Mouse (Mus musculus) intestine, embryonic 15.5 days (tissue): ENCODE measurements at regions not wholly inside any gene's neighbourhood (a gene's known extent, or its start where the extent isn't known, plus 50 kb on each side); places are given as distances from the start of the nearest gene placed in this dataset.

ENCODE experiments used
- ATAC-seq: fragments of 200-750 bp; cut with Nextera tagmentation; 2 replicates; pipeline ENCODE4 v1.8.0; 2017; ENCODE audit warnings: moderate TSS enrichment, moderate library complexity
- H3K27ac ChIP-seq: fragments of 300-500 bp; sonication (generic); 2 replicates; pipeline ENCODE4 v1.5.1; 2015; ENCODE audit warnings: mild to moderate bottlenecking, inconsistent platforms
- H3K27me3 ChIP-seq: fragments of 300-500 bp; sonication (generic); replicated peaks from 2 replicates; pipeline ENCODE4 v1.6.1; 2015; ENCODE audit warnings: inconsistent platforms
- H3K36me3 ChIP-seq: fragments of 300-500 bp; sonication (generic); 2 replicates; pipeline ENCODE4 v1.6.1; 2015; ENCODE audit warnings: inconsistent platforms
- H3K4me1 ChIP-seq: fragments of 300-500 bp; sonication (generic); replicated peaks from 2 replicates; pipeline ENCODE4 v1.6.1; 2015; ENCODE audit warnings: inconsistent platforms
- H3K4me2 ChIP-seq: fragments of 300-500 bp; sonication (generic); replicated peaks from 2 replicates; pipeline ENCODE4 v1.6.1; 2015; ENCODE audit warnings: mild to moderate bottlenecking, inconsistent platforms
- H3K4me3 ChIP-seq: fragments of 300-500 bp; sonication (generic); replicated peaks from 2 replicates; pipeline ENCODE4 v1.5.1; 2015; ENCODE audit warnings: inconsistent platforms
- H3K9ac ChIP-seq: fragments of 300-500 bp; sonication (generic); 2 replicates; pipeline ENCODE4 v1.6.1; 2015; ENCODE audit warnings: inconsistent platforms
- H3K9me3 ChIP-seq: fragments of 300-500 bp; sonication (generic); 2 replicates; pipeline ENCODE4 v1.6.1; 2016; ENCODE audit warnings: inconsistent platforms
- WGBS: fragments of 180-500 bp; shearing (Covaris S2); methylation state at CpG from one replicate; pipeline ENCODE4 v1.1.7; 2015; 5-methylcytosine and 5-hydroxymethylcytosine counted together

GRCm38 (mm10) chr2:106571913-106572312, 121.2 kb upstream of the Mpped2 start:
- H3K36me3 ChIP-seq = no peaks in the 10 kb centered on the region
- no peak for ATAC-seq
- H3K4me3 ChIP-seq = no peak overlapping the region
- H3K4me2 ChIP-seq = no peak overlapping the region
- no peaks in the 10 kb centered on the region for H3K4me1 ChIP-seq
- H3K27ac ChIP-seq = no peak overlapping the region
- H3K9me3 ChIP-seq = no peaks in the 10 kb centered on the region
- H3K27me3 ChIP-seq = no peaks in the 10 kb centered on the region
- H3K9ac ChIP-seq = no peak overlapping the region
- 65% methylated on average over 2 of the region's 2 CpGs for WGBS

- Histone ChIP-seq H3K4me1 (no peaks in the 10 kb centered on the region), H3K36me3 (no peaks in the 10 kb centered on the region), H3K4me2 (no peak overlapping the region), H3K4me3 (no peak overlapping the region), H3K27ac (no peak overlapping the region), H3K27me3 (no peaks in the 10 kb centered on the region), H3K9me3 (no peaks in the 10 kb centered on the region), H3K9ac (no peak overlapping the region)
- ATAC-seq = no peak
- WGBS = 45% methylated on average over 4 of the region's 4 CpGs
These were observed 116.2 kb upstream of the Mpped2 start for GRCm38 (mm10) chr2:106576746-106577323.

- no peak for ATAC-seq
- Histone ChIP-seq H3K9me3 (no peaks in the 10 kb centered on the region), H3K27me3 (no peaks in the 10 kb centered on the region), H3K27ac (no peak overlapping the region), H3K9ac (no peak overlapping the region), H3K4me3 (no peak overlapping the region), H3K4me1 (no peaks in the 10 kb centered on the region), H3K4me2 (no peak overlapping the region), H3K36me3 (no peaks in the 10 kb centered on the region)
- 48% methylated on average over 1 of the region's 1 CpGs for WGBS
These were observed 115.0 kb upstream of the Mpped2 start for GRCm38 (mm10) chr2:106578062-106578461.

GRCm38 (mm10) chr2:106580663-106581062, 112.4 kb upstream of the Mpped2 start:
- no peak for ATAC-seq
- no peaks in the 10 kb centered on the region for H3K9me3 ChIP-seq
- H3K9ac ChIP-seq = no peak overlapping the region
- H3K4me3 ChIP-seq = no peak overlapping the region
- no peak overlapping the region for H3K27ac ChIP-seq
- H3K4me2 ChIP-seq = no peak overlapping the region
- no peaks in the 10 kb centered on the region for H3K4me1 ChIP-seq
- H3K36me3 ChIP-seq = no peaks in the 10 kb centered on the region
- no peaks in the 10 kb centered on the region for H3K27me3 ChIP-seq
- 46% methylated on average over 5 of the region's 5 CpGs for WGBS

GRCm38 (mm10) chr2:106621251-106621650, 71.8 kb upstream of the Mpped2 start:
- H3K36me3 ChIP-seq = no peaks in the 10 kb centered on the region
- no peaks in the 10 kb centered on the region for H3K27me3 ChIP-seq
- H3K9ac ChIP-seq = no peak overlapping the region
- no peaks in the 10 kb centered on the region for H3K9me3 ChIP-seq
- H3K4me3 ChIP-seq = no peak overlapping the region
- ATAC-seq = no peak
- no peak overlapping the region for H3K4me2 ChIP-seq
- WGBS = 90% methylated on average over 3 of the region's 3 CpGs
- H3K27ac ChIP-seq = no peak overlapping the region
- no peaks in the 10 kb centered on the region for H3K4me1 ChIP-seq

- H3K27ac ChIP-seq = no peak overlapping the region
- no peaks in the 10 kb centered on the region for H3K9me3 ChIP-seq
- no peak for ATAC-seq
- no peaks in the 10 kb centered on the region for H3K27me3 ChIP-seq
- H3K4me2 ChIP-seq = no peak overlapping the region
- no peak overlapping the region for H3K9ac ChIP-seq
- H3K36me3 ChIP-seq = no peaks in the 10 kb centered on the region
- WGBS = 81% methylated on average over 5 of the region's 5 CpGs
- no peaks in the 10 kb centered on the region for H3K4me1 ChIP-seq
- H3K4me3 ChIP-seq = no peak overlapping the region
These were observed 70.7 kb upstream of the Mpped2 start for GRCm38 (mm10) chr2:106622326-106622725.

GRCm38 (mm10) chr2:106623680-106624079, 69.4 kb upstream of the Mpped2 start:
- H3K9me3 ChIP-seq = no peaks in the 10 kb centered on the region
- no peak overlapping the region for H3K27ac ChIP-seq
- H3K27me3 ChIP-seq = no peaks in the 10 kb centered on the region
- no peaks in the 10 kb centered on the region for H3K4me1 ChIP-seq
- no peak overlapping the region for H3K4me3 ChIP-seq
- ATAC-seq = no peak
- no peak overlapping the region for H3K9ac ChIP-seq
- H3K36me3 ChIP-seq = no peaks in the 10 kb centered on the region
- H3K4me2 ChIP-seq = no peak overlapping the region
- 86% methylated on average over 2 of the region's 2 CpGs for WGBS

- Histone ChIP-seq H3K27me3 (no peaks in the 10 kb centered on the region), H3K4me1 (no peaks in the 10 kb centered on the region), H3K27ac (no peak overlapping the region), H3K4me2 (no peak overlapping the region), H3K4me3 (no peak overlapping the region), H3K36me3 (no peaks in the 10 kb centered on the region), H3K9me3 (no peaks in the 10 kb centered on the region), H3K9ac (no peak overlapping the region)
- no peak for ATAC-seq
- WGBS = 80% methylated on average over 8 of the region's 8 CpGs
These were observed 61.1 kb upstream of the Mpped2 start for GRCm38 (mm10) chr2:106631986-106632385.
